Mouse (Mus musculus) kidney, embryonic 16.5 days (tissue): Measurements from ENCODE around the gene Slc29a3. TPM values are rescaled to one million over a fixed set of nuclear protein-coding genes. Genes with fewer than 3 reads are reported as not detected.

Experiments
- ATAC-seq: fragments of 200-750 bp; cut with Nextera tagmentation; 2 replicates; pipeline ENCODE4 v1.8.0; 2017; ENCODE audit warnings: moderate TSS enrichment; ENCODE audit not compliant: low FRiP score, low TSS enrichment
- H3K27ac ChIP-seq: fragments of 300-500 bp; sonication (generic); 2 replicates; pipeline ENCODE4 v1.5.1; 2014; ENCODE audit warnings: low read length
- H3K27me3 ChIP-seq: fragments of 300-500 bp; sonication (generic); 2 replicates; pipeline ENCODE4 v1.6.1; 2014; ENCODE audit warnings: low read length, control low read depth, mixed read lengths; ENCODE audit not compliant: insufficient read depth
- H3K36me3 ChIP-seq: fragments of 300-500 bp; sonication (generic); 2 replicates; pipeline ENCODE4 v1.6.1; 2014; ENCODE audit warnings: low read length, control low read depth, mixed read lengths; ENCODE audit not compliant: insufficient read depth
- H3K4me1 ChIP-seq: fragments of 300-500 bp; sonication (generic); 2 replicates; pipeline ENCODE4 v1.6.1; 2014; ENCODE audit warnings: low read length, control low read depth, mixed read lengths; ENCODE audit not compliant: insufficient read depth
- H3K4me2 ChIP-seq: fragments of 300-500 bp; sonication (generic); replicated peaks from 2 replicates; pipeline ENCODE4 v1.6.1; 2014; ENCODE audit warnings: low read depth, low read length
- H3K4me3 ChIP-seq: fragments of 300-500 bp; sonication (generic); 2 replicates; pipeline ENCODE4 v1.5.1; 2014; ENCODE audit warnings: mild to moderate bottlenecking, low read length
- H3K9ac ChIP-seq: fragments of 300-500 bp; sonication (generic); replicated peaks from 2 replicates; pipeline ENCODE4 v1.6.1; 2014; ENCODE audit warnings: low read length
- H3K9me3 ChIP-seq: fragments of 300-500 bp; sonication (generic); 2 replicates; pipeline ENCODE4 v1.6.1; 2016; ENCODE audit warnings: low read length, control low read depth
- WGBS: fragments of 180-500 bp; shearing (Covaris S2); extraction: QIAGEN DNeasy Blood & Tissue Kit; methylation state at CpG from one replicate; pipeline ENCODE4 v1.1.7; 2014; 5-methylcytosine and 5-hydroxymethylcytosine counted together
- polyA plus RNA-seq: library from polyadenylated mRNA; unstranded; fragments of >200 nt; fragmentation: Nextera tagmentation; extraction: Ambion mirVana; gene quantifications from 2 replicates; pipeline ENCODE4 v1.2.1, GENCODE M21; 2015

Gene Slc29a3
- polyA plus RNA-seq, 1 experiment from 2014 or later: 14.0 TPM

DNA sequence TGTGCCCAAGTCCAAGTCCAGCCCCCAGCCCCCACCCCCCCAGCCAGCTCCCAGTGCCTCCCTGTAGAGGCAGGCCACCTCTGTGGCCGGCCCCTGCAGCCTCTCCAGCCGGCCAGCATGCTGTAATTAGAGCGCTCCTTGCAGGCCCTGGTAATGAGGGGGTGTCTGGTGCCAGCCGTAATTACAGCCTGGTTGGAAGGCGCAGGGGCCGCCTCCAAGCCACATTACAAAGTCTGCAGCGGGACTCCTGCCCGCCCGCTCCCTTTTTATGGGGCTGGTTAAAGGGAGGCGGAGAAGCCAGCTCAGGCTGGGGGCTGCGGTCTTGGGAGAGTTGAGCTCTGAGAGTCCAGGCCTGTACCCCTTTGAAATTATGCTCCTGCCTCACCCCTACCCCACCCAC is 41.8 kb upstream of the Slc29a3 start:
- peaks cover 65% of the 10 kb centered on the region for H3K4me1 ChIP-seq
- H3K4me3 ChIP-seq: no peak overlapping the region
- 30% methylated on average over 11 of the region's 11 CpGs for WGBS
- no peaks in the 10 kb centered on the region; the same call in 1 of the 2 replicates for H3K36me3 ChIP-seq
- ATAC-seq: peak; percentile 58
- H3K27me3 ChIP-seq: no peaks in the 10 kb centered on the region
- no peak overlapping the region for H3K4me2 ChIP-seq
- no peaks in the 10 kb centered on the region for H3K9me3 ChIP-seq
- 0 out of 2 replicates have a peak overlapping the region, but pooled peaks have one; percentile 11 for H3K9ac ChIP-seq
- peak overlapping the region; percentile 58 for H3K27ac ChIP-seq

DNA sequence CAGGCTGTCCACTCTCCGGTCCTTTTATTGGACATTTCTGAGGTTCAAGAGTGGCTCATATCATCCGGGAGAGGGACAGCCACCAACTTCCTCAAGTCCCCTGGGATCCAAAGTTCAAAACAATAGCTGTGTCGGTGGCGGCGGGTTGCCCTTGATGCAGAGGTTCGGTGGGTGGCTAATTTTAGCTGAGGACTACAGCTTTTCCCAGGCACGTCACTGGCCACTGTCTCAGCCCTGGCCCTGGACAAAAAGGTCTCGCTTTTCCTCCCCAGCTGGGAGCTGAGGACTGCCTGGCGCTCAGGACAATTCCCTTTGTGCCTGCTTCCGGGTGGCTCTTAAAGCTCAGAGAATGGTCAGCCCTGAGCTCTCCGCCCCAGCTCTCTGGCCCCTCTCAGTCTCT is 40.2 kb upstream of the Slc29a3 start:
- ATAC-seq: peak; percentile 7; the same call in 1 of the 2 replicates
- Histone ChIP-seq H3K27me3 (no peaks in the 10 kb centered on the region), H3K36me3 (no peaks in the 10 kb centered on the region; the same call in 1 of the 2 replicates), H3K9ac (0 out of 2 replicates have a peak overlapping the region, but pooled peaks have one; percentile 4), H3K4me2 (peak overlapping the region; percentile 13; the same call in 1 of the 2 replicates), H3K27ac (peak overlapping the region; percentile 63), H3K4me1 (peaks cover 52% of the 10 kb centered on the region), H3K4me3 (no peak overlapping the region), H3K9me3 (no peaks in the 10 kb centered on the region)
- 22% methylated on average over 11 of the region's 11 CpGs for WGBS

DNA sequence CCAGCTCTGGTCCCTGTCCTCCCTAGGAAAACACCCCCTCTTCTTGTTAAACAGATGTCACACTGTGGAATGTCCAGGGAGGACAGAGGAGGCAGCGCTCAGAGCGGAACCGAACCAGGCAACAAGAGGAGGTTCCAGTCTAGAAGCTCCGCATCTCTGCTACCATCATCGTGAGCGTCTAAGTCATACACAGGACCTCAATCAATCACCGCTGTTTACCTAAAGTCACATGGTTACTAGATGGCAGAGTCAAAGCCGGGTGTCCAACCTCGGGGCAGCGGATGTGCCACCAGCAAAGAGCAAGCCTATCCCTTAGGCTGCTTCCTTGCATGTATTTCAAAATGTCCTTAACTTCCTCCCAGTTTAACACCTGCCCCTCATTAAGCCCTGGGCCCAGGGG is 39.8 kb upstream of the Slc29a3 start:
- H3K4me3 ChIP-seq: no peak overlapping the region
- H3K27ac ChIP-seq: peak overlapping the region; percentile 63
- H3K9me3 ChIP-seq: no peaks in the 10 kb centered on the region
- ATAC-seq: peak; percentile 36; the same call in 1 of the 2 replicates
- 0 out of 2 replicates have a peak overlapping the region, but pooled peaks have one; percentile 22 for H3K9ac ChIP-seq
- WGBS: 21% methylated on average over 10 of the region's 10 CpGs
- no peaks in the 10 kb centered on the region for H3K27me3 ChIP-seq
- H3K4me2 ChIP-seq: peak overlapping the region; percentile 13; the same call in 1 of the 2 replicates
- H3K36me3 ChIP-seq: no peaks in the 10 kb centered on the region; the same call in 1 of the 2 replicates
- peaks cover 52% of the 10 kb centered on the region for H3K4me1 ChIP-seq

DNA sequence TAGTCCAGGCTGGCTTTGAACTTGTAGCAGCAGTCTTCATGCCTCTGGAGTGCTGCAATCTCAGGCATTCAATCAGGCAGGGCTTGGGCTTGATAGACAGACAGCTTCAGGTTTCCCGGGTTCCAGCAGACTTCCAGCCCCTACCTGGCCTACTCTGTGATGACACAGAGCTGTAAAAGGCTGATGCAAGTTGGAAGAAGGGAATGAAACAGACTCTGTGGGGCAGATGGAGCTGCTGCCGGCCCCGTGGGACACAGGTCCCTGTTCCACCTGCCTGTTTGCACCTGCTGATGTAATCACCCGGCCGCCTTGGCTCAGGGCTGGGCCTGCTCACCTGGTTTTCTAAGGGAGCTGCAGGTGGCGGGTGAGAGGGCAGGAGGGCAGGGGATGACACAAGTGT is 38.3 kb upstream of the Slc29a3 start:
- no peak overlapping the region for H3K4me3 ChIP-seq
- 89% methylated on average over 6 of the region's 6 CpGs for whole genome bisulfite sequencing

DNA sequence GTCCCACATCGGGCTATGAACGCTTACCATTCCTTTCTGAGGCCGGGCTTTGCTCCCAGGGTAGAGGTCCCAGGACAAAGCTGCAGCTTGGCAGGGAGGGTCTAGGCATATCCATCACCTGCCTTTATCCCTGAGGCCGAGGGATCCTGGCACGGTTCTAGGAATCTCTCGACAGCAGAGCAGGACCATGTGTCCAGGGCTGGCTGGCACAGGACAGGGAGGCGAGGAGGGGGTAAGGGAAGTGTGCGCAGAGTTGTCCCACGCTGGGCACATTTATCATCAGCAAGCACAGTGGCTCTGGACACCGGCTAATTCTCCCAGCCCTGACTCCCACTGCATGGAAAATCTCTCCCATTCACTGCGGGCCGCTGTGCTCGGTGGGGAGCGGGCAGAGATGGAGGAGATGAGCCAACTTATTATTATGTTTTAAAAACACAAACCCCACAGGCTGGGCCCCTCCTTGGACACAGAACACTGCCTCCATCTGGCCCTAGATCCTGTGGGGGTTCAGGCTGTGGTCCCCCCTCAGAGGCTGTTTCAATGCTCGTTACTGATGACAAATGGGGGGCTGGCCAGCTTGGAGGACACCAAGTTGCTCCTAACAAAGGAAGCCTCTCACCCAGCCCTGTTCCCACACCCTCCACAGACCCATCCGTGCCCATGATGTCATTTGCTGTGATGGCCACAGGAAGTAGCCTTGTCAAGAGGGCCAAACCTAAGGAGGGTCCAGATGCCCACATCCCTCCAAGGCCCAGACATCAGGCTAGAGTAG is 34.9 kb upstream of the Slc29a3 start:
- no peaks in the 10 kb centered on the region for H3K9me3 ChIP-seq
- 80% methylated on average over 16 of the region's 16 CpGs for WGBS

More for the DNA sequence above, 38.3 kb upstream of the Slc29a3 start:
- ATAC-seq: no peak
- no peak overlapping the region for H3K4me2 ChIP-seq
- H3K9me3 ChIP-seq: no peaks in the 10 kb centered on the region
- no peak overlapping the region for H3K9ac ChIP-seq
- H3K4me1 ChIP-seq: peaks cover 42% of the 10 kb centered on the region
- H3K27me3 ChIP-seq: no peaks in the 10 kb centered on the region
- H3K36me3 ChIP-seq: no peaks in the 10 kb centered on the region; the same call in 1 of the 2 replicates
- H3K27ac ChIP-seq: no peak overlapping the region

DNA sequence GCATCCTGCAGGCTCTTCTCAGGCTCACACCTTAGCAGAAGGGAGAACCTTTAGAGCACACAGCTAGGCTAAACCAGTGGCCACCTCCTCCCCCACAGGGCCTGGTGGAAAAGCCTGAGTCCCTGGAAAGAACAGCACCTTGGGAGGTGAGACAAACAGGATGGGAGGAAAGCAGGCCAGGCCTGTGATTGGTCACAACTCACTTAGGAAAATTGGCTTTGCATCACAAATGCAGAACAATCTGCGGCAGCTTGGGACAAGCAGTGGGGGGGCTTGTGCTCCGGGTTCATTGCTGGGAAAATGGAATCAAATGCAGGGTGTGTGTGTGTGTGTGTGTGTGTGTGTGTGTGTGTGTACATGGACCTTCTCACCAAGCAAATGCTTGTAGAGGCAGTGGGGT is 31.0 kb upstream of the Slc29a3 start:
- no peak for ATAC-seq
- no peak overlapping the region for H3K4me3 ChIP-seq
- 63% methylated on average over 2 of the region's 2 CpGs for WGBS
- no peaks in the 10 kb centered on the region for H3K36me3 ChIP-seq
- H3K9me3 ChIP-seq: no peaks in the 10 kb centered on the region
- H3K9ac ChIP-seq: no peak overlapping the region
- H3K4me1 ChIP-seq: peaks cover 12% of the 10 kb centered on the region
- no peak overlapping the region for H3K4me2 ChIP-seq
- H3K27me3 ChIP-seq: no peaks in the 10 kb centered on the region
- no peak overlapping the region for H3K27ac ChIP-seq

More for the DNA sequence above, 34.9 kb upstream of the Slc29a3 start:
- no peak overlapping the region for H3K4me2 ChIP-seq
- H3K27ac ChIP-seq: no peak overlapping the region
- ATAC-seq: no peak
- H3K4me1 ChIP-seq: peaks cover 8% of the 10 kb centered on the region
- H3K9ac ChIP-seq: no peak overlapping the region
- H3K27me3 ChIP-seq: no peaks in the 10 kb centered on the region
- H3K36me3 ChIP-seq: no peaks in the 10 kb centered on the region; the same call in 1 of the 2 replicates
- no peak overlapping the region for H3K4me3 ChIP-seq

DNA sequence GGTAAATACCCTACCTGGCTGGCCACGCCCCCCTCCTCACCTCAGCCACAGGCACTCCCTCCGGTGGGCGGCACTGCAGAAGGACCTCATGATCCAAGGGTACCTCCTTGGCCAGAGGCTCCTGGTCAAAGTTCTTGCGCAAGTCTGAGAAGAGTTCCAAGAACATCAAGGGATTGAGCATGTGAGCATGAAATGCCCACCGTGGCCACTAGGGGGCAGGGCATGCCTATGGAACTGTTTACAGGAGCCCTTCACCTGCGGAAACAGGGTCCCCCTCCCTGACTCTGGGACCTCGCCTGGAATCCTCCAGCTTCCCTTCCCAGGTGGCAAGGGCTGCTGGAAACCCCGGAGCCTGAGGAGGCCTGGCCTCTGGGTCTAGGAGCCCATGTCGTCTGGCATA is 27.0 kb upstream of the Slc29a3 start:
- Histone ChIP-seq H3K4me1 (peaks cover 12% of the 10 kb centered on the region), H3K4me3 (no peak overlapping the region), H3K9me3 (no peaks in the 10 kb centered on the region), H3K36me3 (peaks cover 12% of the 10 kb centered on the region; the same call in 1 of the 2 replicates), H3K27ac (no peak overlapping the region), H3K9ac (no peak overlapping the region), H3K27me3 (no peaks in the 10 kb centered on the region), H3K4me2 (0 out of 2 replicates have a peak overlapping the region, but pooled peaks have one; percentile 19)
- ATAC-seq: peak; percentile 41; the same call in 1 of the 2 replicates
- 8% methylated on average over 9 of the region's 9 CpGs for whole genome bisulfite sequencing

DNA sequence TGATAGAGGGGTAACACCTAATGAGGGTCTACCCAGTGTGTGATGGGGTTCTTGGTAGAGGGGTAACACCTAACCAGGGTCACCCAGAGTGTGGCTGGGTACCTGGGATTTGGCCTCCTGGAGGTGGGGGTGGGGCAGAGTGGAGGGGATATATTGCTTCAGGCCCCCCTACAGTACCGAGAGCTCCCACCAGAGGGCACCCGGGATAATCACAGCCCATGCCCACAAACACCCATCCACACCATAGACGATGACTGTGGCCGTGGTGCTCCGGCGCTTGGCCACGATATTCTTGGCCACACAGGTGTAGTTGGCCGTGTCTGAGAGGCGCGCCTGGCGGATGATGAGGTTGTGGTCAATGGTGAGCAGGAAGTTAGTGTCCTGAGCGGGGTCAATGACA is 25.9 kb upstream of the Slc29a3 start:
- Histone ChIP-seq H3K4me1 (peaks cover 12% of the 10 kb centered on the region), H3K36me3 (peaks cover 21% of the 10 kb centered on the region; the same call in 1 of the 2 replicates), H3K9me3 (no peaks in the 10 kb centered on the region), H3K27me3 (no peaks in the 10 kb centered on the region), H3K4me3 (no peak overlapping the region), H3K9ac (no peak overlapping the region), H3K4me2 (no peak overlapping the region), H3K27ac (no peak overlapping the region)
- 67% methylated on average over 12 of the region's 12 CpGs for WGBS
- ATAC-seq: peak; percentile 29; the same call in 1 of the 2 replicates

DNA sequence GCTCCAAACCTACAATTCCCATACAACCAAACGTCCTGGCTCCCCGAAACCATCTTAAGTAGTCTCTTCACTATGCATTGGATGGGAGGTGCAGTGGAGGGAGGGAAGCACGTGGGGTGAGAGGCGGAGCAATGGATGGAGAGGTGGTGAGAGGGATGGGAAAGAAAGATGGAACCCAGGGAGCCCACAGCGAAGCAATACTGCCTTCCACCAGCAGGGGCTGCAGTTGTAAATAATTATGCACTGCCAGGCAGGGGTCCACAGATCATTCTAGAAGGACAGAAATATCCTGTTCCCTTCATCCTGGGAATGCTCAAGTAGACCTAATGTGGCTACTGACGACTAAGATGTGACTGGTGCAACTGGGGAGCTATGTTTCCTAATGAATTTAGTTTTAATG is 22.9 kb upstream of the Slc29a3 start:
- Histone ChIP-seq H3K27ac (no peak overlapping the region), H3K4me2 (no peak overlapping the region), H3K27me3 (no peaks in the 10 kb centered on the region), H3K9me3 (no peaks in the 10 kb centered on the region), H3K4me1 (peaks cover 11% of the 10 kb centered on the region), H3K9ac (no peak overlapping the region), H3K4me3 (no peak overlapping the region), H3K36me3 (peaks cover 33% of the 10 kb centered on the region; the same call in 1 of the 2 replicates)
- 78% methylated on average over 6 of the region's 6 CpGs for WGBS
- no peak for ATAC-seq

DNA sequence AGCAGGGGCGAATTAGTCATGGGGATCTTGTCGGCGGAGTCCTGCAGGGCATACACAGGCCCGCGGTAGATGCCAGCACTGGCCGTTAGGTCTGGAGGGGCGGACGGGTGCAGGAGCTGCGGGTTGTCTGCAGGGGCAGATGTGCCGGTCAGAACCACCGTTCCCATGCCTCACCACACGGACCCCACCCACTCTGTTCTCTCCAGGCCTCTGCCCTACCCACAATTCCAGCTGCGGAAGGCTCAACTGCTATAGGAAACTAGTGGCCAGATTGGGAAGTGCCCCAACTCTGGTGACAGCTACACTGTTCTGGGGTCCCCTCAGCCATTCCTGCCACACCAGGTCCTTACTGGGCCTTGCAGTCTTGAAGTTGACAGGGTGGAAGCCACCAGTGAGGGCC is 22.0 kb upstream of the Slc29a3 start:
- Histone ChIP-seq H3K9me3 (no peaks in the 10 kb centered on the region), H3K9ac (no peak overlapping the region), H3K4me3 (no peak overlapping the region), H3K27me3 (no peaks in the 10 kb centered on the region), H3K27ac (no peak overlapping the region), H3K4me1 (peaks cover 3% of the 10 kb centered on the region), H3K36me3 (peaks cover 33% of the 10 kb centered on the region; the same call in 1 of the 2 replicates), H3K4me2 (no peak overlapping the region)
- WGBS: 98% methylated on average over 13 of the region's 13 CpGs
- ATAC-seq: no peak
